Mouse (Mus musculus) MEL (cell line): ENCODE results near the gene Tfap2e. TPM values are rescaled to one million over a fixed set of nuclear protein-coding genes. Genes with fewer than 3 reads are reported as not detected.

ENCODE experiments used
- DNase-seq: peaks from one replicate; pipeline ENCODE4 v3.0.0; 2011; ENCODE audit warnings: low read depth, low spot score
- H3K27ac ChIP-seq: 2 replicates; pipeline ENCODE4 v1.5.1; 2012; ENCODE audit warnings: low read depth, mild to moderate bottlenecking, control low read depth, low read length, moderate library complexity; ENCODE audit not compliant: control insufficient read depth
- H3K27me3 ChIP-seq, 2 experiments: fragments of 150-350 bp in 1 of 2; sonication (generic) in 1 of 2; 2 replicates each; pipeline ENCODE4 v1.6.1; 2012; ENCODE audit warnings: low read length in 2 of 2, mild to moderate bottlenecking in 2 of 2, improper control_type of control experiment in 1 of 2, moderate library complexity in 1 of 2; ENCODE audit not compliant: insufficient read depth in 2 of 2, control insufficient read depth in 1 of 2
- H3K36me3 ChIP-seq, 2 experiments: 2 replicates each; pipeline ENCODE4 v1.6.1; 2012 to 2014; ENCODE audit warnings: low read length in 2 of 2, improper control_type of control experiment in 1 of 2, inconsistent platforms in 1 of 2, mild to moderate bottlenecking in 1 of 2; ENCODE audit not compliant: insufficient read depth in 2 of 2, control insufficient read depth in 1 of 2
- H3K4me1 ChIP-seq, 2 experiments: fragments of 150-350 bp in 1 of 2; sonication (generic) in 1 of 2; 2 replicates each; pipeline ENCODE4 v1.6.1; 2012; ENCODE audit warnings: low read length in 2 of 2, improper control_type of control experiment in 1 of 2, mild to moderate bottlenecking in 1 of 2; ENCODE audit not compliant: insufficient read depth in 2 of 2, control insufficient read depth in 1 of 2
- H3K4me3 ChIP-seq, 2 experiments: fragments of 150-350 bp in 1 of 2; sonication (generic) in 1 of 2; 2 replicates each; pipeline ENCODE4 v1.5.1; 2012; ENCODE audit warnings: low read depth in 2 of 2, low read length in 2 of 2, mild to moderate bottlenecking in 2 of 2, moderate library complexity in 2 of 2, control low read depth in 1 of 2, improper control_type of control experiment in 1 of 2; ENCODE audit not compliant: control insufficient read depth in 1 of 2, insufficient read depth in 1 of 2
- H3K79me2 ChIP-seq: 2 replicates; pipeline ENCODE4 v1.6.1; 2012; ENCODE audit warnings: mild to moderate bottlenecking, low read length, moderate library complexity; ENCODE audit not compliant: control insufficient read depth, poor library complexity, insufficient read depth
- H3K9ac ChIP-seq: 2 replicates; pipeline ENCODE4 v1.6.1; 2012; ENCODE audit warnings: low read depth, mild to moderate bottlenecking, control low read depth, low read length, moderate library complexity; ENCODE audit not compliant: control insufficient read depth, poor library complexity, severe bottlenecking
- H3K9me3 ChIP-seq: fragments of 150-350 bp; sonication (generic); replicated peaks from 2 replicates; pipeline ENCODE4 v1.6.1; 2012; ENCODE audit warnings: mild to moderate bottlenecking, low read length, improper control_type of control experiment, moderate library complexity; ENCODE audit not compliant: insufficient read depth
- BHLHE40 ChIP-seq: IDR thresholded peaks from 2 replicates; pipeline ENCODE4 v1.6.1; 2012; ENCODE audit warnings: low read depth, mild to moderate bottlenecking, inconsistent platforms, low read length, improper control_type of control experiment, borderline replicate concordance
- CHD2 ChIP-seq: IDR thresholded peaks from 2 replicates; pipeline ENCODE4 v1.6.1; 2011; ENCODE audit warnings: low read length, improper control_type of control experiment
- CTCF ChIP-seq, 3 experiments: IDR thresholded peaks in 2 of 3; conservative IDR thresholded peaks in 1 of 3; 2 replicates each; pipeline ENCODE4 v1.5.1; 2011 to 2012; ENCODE audit warnings: low read length in 3 of 3, low read depth in 2 of 3, mild to moderate bottlenecking in 2 of 3, improper control_type of control experiment in 1 of 3, inconsistent platforms in 1 of 3, mixed read lengths in 1 of 3, moderate library complexity in 1 of 3; ENCODE audit not compliant: control insufficient read depth in 1 of 3, insufficient read depth in 1 of 3, poor library complexity in 1 of 3, severe bottlenecking in 1 of 3
- E2F4 ChIP-seq: IDR thresholded peaks from 2 replicates; pipeline ENCODE4 v1.6.1; 2011; ENCODE audit warnings: low read depth, low read length, improper control_type of control experiment, borderline replicate concordance
- ELF1 ChIP-seq: IDR thresholded peaks from 2 replicates; pipeline ENCODE4 v1.6.1; 2014; ENCODE audit warnings: low read depth, mild to moderate bottlenecking, inconsistent platforms, low read length, improper control_type of control experiment, moderate library complexity
- ETS1 ChIP-seq: IDR thresholded peaks from 2 replicates; pipeline ENCODE4 v1.6.1; 2012; ENCODE audit warnings: low read depth, mild to moderate bottlenecking, inconsistent platforms, low read length, improper control_type of control experiment, moderate library complexity
- GABPA ChIP-seq: IDR thresholded peaks from 2 replicates; pipeline ENCODE4 v1.6.1; 2012; ENCODE audit warnings: low read depth, mild to moderate bottlenecking, inconsistent platforms, low read length, improper control_type of control experiment, moderate library complexity
- GATA1 ChIP-seq: IDR thresholded peaks from 2 replicates; pipeline ENCODE4 v1.6.1; 2011; ENCODE audit warnings: low read depth, low read length, improper control_type of control experiment
- HCFC1 ChIP-seq: IDR thresholded peaks from 2 replicates; pipeline ENCODE4 v1.6.1; 2012; ENCODE audit warnings: low read depth, mild to moderate bottlenecking, inconsistent platforms, low read length, improper control_type of control experiment, moderate library complexity
- JUND ChIP-seq: IDR thresholded peaks from 2 replicates; pipeline ENCODE4 v1.6.1; 2011; ENCODE audit warnings: low read depth, mild to moderate bottlenecking, improper control_type of control experiment, low read length
- KAT2A ChIP-seq: conservative IDR thresholded peaks from 2 replicates; pipeline ENCODE4 v1.6.1; 2012; ENCODE audit warnings: low read depth, low read length, improper control_type of control experiment, inconsistent platforms
- MAFK ChIP-seq: IDR thresholded peaks from 2 replicates; pipeline ENCODE4 v1.6.1; 2011; ENCODE audit warnings: low read depth, mild to moderate bottlenecking, low read length, improper control_type of control experiment, borderline replicate concordance
- MAX ChIP-seq: IDR thresholded peaks from 2 replicates; pipeline ENCODE4 v1.6.1; 2011; ENCODE audit warnings: low read length, improper control_type of control experiment
- MAZ ChIP-seq: IDR thresholded peaks from 2 replicates; pipeline ENCODE4 v1.6.1; 2012; ENCODE audit warnings: low read depth, mild to moderate bottlenecking, inconsistent platforms, low read length, improper control_type of control experiment
- MXI1 ChIP-seq: IDR thresholded peaks from 2 replicates; pipeline ENCODE4 v1.6.1; 2011; ENCODE audit warnings: mild to moderate bottlenecking, low read depth, low read length, improper control_type of control experiment
- MYB ChIP-seq: IDR thresholded peaks from 2 replicates; pipeline ENCODE4 v1.6.1; 2011; ENCODE audit warnings: mild to moderate bottlenecking, low read depth, low read length, improper control_type of control experiment
- MYC ChIP-seq: IDR thresholded peaks from 2 replicates; pipeline ENCODE4 v1.6.1; 2011; ENCODE audit warnings: low read depth, mild to moderate bottlenecking, low read length, improper control_type of control experiment, moderate library complexity
- NELFE ChIP-seq: IDR thresholded peaks from 2 replicates; pipeline ENCODE4 v1.6.1; 2011; ENCODE audit warnings: low read depth, low read length, improper control_type of control experiment
- NRF1 ChIP-seq: IDR thresholded peaks from 2 replicates; pipeline ENCODE4 v1.6.1; 2014; ENCODE audit warnings: low read depth, mild to moderate bottlenecking, inconsistent platforms, low read length, improper control_type of control experiment, moderate library complexity; ENCODE audit not compliant: poor library complexity, insufficient read depth, severe bottlenecking
- POLR2A ChIP-seq, 2 experiments: IDR thresholded peaks; 2 replicates each; pipeline ENCODE4 v1.6.1; 2011 to 2012; ENCODE audit warnings: low read length in 2 of 2, mild to moderate bottlenecking in 2 of 2, control low read depth in 1 of 2, improper control_type of control experiment in 1 of 2, low read depth in 1 of 2, moderate library complexity in 1 of 2; ENCODE audit not compliant: control insufficient read depth in 1 of 2, insufficient read depth in 1 of 2, poor library complexity in 1 of 2
- POLR2AphosphoS2 ChIP-seq: IDR thresholded peaks from 2 replicates; pipeline ENCODE4 v1.6.1; 2011; ENCODE audit warnings: low read length, improper control_type of control experiment
- POLR2AphosphoS5 ChIP-seq: IDR thresholded peaks from 2 replicates; pipeline ENCODE4 v1.6.1; 2012; ENCODE audit warnings: low read depth, borderline replicate concordance, mild to moderate bottlenecking, inconsistent platforms, low read length, moderate library complexity, mixed read lengths
- SIN3A ChIP-seq: IDR thresholded peaks from 2 replicates; pipeline ENCODE4 v1.6.1; 2012; ENCODE audit warnings: low read length, improper control_type of control experiment, inconsistent platforms
- SMC3 ChIP-seq: IDR thresholded peaks from 2 replicates; pipeline ENCODE4 v1.6.1; 2011; ENCODE audit warnings: low read depth, low read length, improper control_type of control experiment
- TAL1 ChIP-seq: IDR thresholded peaks from 2 replicates; pipeline ENCODE4 v1.6.1; 2012; ENCODE audit warnings: mild to moderate bottlenecking, inconsistent platforms, low read length, moderate library complexity, mixed read lengths
- TBP ChIP-seq: IDR thresholded peaks from 2 replicates; pipeline ENCODE4 v1.8.0; 2011; ENCODE audit warnings: low read depth, low read length, improper control_type of control experiment
- UBTF ChIP-seq: IDR thresholded peaks from 2 replicates; pipeline ENCODE4 v1.6.1; 2012; ENCODE audit warnings: low read depth, mild to moderate bottlenecking, inconsistent platforms, low read length, improper control_type of control experiment, moderate library complexity, borderline replicate concordance; ENCODE audit not compliant: insufficient read depth
- USF1 ChIP-seq: IDR thresholded peaks from 2 replicates; pipeline ENCODE4 v1.6.1; 2014; ENCODE audit warnings: low read depth, mild to moderate bottlenecking, inconsistent platforms, low read length, improper control_type of control experiment, moderate library complexity
- ZKSCAN1 ChIP-seq: IDR thresholded peaks from 2 replicates; pipeline ENCODE4 v1.6.1; 2012; ENCODE audit warnings: low read depth, mild to moderate bottlenecking, inconsistent platforms, low read length, improper control_type of control experiment, moderate library complexity
- ZMIZ1 ChIP-seq: IDR thresholded peaks from 2 replicates; pipeline ENCODE4 v1.6.1; 2012; ENCODE audit warnings: low read depth, mild to moderate bottlenecking, inconsistent platforms, low read length, improper control_type of control experiment, moderate library complexity
- ZNF384 ChIP-seq: IDR thresholded peaks from 2 replicates; pipeline ENCODE4 v1.6.1; 2012; ENCODE audit warnings: low read depth, mild to moderate bottlenecking, inconsistent platforms, low read length, improper control_type of control experiment
- polyA plus RNA-seq, 2 experiments: library from polyadenylated mRNA; stranded (reverse) in 1 of 2; unstranded in 1 of 2; fragments of >175 nt in 1 of 2; fragments of >200 nt in 1 of 2; gene quantifications; 2 replicates each; pipeline versions ENCODE4 v1.2.1 to v1.2.4; 2012; ENCODE audit warnings: low replicate concordance in 2 of 2, low read depth in 1 of 2; ENCODE audit not compliant: insufficient read length in 2 of 2, insufficient read depth in 1 of 2, missing spikeins in 1 of 2
- total RNA-seq: library from RNA; depleted of rRNA; stranded (reverse); fragments of 300-350 nt; gene quantifications from 2 replicates; pipeline ENCODE4 v1.2.3, GENCODE M21; 2012

The Tfap2e gene
- total and polyA plus RNA-seq, 3 experiments: 0.03 TPM; not detected in 2

DNA sequence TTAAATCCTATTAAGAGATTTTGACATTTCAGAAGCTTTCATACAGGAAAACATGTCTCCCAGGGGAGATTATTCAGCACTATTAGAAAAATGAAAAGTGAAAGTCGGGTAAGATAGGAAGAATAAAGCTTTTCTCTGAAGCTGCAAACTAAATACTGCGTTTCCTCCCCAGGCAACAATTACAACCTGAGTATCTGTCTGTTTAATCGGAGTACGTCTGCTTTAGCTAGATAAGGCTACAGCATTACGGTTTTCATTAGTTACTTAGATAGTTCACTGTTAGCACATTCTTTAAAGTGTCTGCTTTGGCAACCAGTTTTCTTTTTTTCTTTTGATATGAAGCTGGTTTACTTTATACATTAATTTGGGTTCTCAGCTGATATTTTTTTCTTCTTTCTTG lies 53.7 kb downstream of the Tfap2e start (continued):
- TF ChIP-seq E2F4: no peak
- no peak for TF ChIP-seq ZMIZ1
- TF ChIP-seq USF1: no peak
- peak; percentile 94 for TF ChIP-seq ETS1
- TF ChIP-seq GABPA: no peak
- no peak for TF ChIP-seq POLR2AphosphoS5
- peak; percentile 60; the same call in 1 of the 2 replicates for TF ChIP-seq BHLHE40
- peak; percentile 49; the same call in 1 of the 2 replicates for TF ChIP-seq HCFC1
- TF ChIP-seq CTCF (IDR thresholded peaks at IDR 0.05 in 2 of 3, conservative IDR thresholded peaks at IDR 0.05 in 1 of 3; ENCODE audit: control insufficient read depth in 1 of 3, insufficient read depth in 1 of 3, low read depth in 2 of 3, low read length in 3 of 3, poor library complexity in 1 of 3, severe bottlenecking in 1 of 3): no peak
- TF ChIP-seq NRF1: no peak
- TF ChIP-seq MXI1: peak; percentile 84

DNA sequence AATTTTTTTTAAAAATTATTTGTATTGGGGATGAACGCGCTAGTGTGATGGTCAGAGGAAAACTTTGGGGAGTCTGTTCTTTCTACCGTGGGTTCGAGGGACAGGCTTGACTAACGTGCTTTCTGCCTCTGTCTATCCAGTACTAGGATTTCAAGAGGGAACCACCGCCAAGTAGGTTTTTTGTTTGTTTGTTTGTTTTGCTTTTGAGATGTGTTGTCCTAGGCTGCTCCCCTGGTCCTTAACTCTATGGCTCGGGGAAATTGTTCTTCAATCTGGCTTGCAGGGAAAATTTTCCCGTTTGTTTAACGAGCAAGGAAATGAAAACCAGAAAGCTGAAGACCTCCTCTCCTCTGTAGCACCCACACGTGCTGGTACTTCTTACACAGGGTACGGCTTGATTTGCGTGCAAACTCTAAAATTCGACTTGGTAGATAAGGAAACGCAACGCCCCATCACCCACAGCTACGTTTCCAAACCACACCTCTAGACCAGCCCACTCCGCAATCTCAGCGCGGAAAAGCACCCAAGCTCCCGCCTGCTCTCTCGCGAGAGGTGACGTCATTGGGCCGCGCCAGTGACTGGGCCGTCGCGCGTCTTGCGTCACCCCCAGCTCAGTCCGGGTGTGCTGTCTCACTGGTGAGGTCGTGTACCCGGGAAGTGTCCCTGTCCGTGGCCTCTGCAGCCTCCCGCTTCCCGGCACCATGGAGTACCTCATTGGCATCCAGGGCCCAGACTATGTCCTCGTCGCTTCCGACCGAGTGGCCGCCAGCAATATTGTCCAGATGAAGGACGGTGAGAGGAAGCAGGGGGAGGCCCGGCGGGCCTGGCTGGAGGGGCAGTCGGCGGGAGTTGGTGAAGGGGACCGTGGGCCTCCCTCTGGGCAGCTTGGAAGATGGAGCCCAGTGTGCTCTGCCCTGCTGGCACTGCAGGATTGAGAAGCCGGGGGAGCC lies 58.7 kb downstream of the Tfap2e start, which contains the start of gene Psmb2:
TSS of gene Psmb2 (plus strand) at position 577 of the 950 bp plus-strand sequence.
- H3K27ac ChIP-seq: peak within 1 kb of the TSS; percentile 70
- H3K9ac ChIP-seq: peak within 1 kb of the TSS; percentile 96
- peaks cover 2 to 19% of the 10 kb centered on the region in 2 experiments; a peak in 2 of 4 replicates for H3K4me1 ChIP-seq
- H3K79me2 ChIP-seq: peaks cover 36% of the 10 kb centered on the region
- peaks cover 0 to 26% of the 10 kb centered on the region in 2 experiments; a peak in 2 of 4 replicates for H3K36me3 ChIP-seq
- H3K9me3 ChIP-seq: no peaks in the 10 kb centered on the region
- DNase-seq: peak; percentile 99
- H3K4me3 ChIP-seq: peak within 1 kb of the TSS; percentile 62 to 96
- no peaks in the 10 kb centered on the region; a peak in 1 of 4 replicates for H3K27me3 ChIP-seq
- TF ChIP-seq ETS1: peak; percentile 71; the same call in 1 of the 2 replicates
- no peak for TF ChIP-seq MYB
- TF ChIP-seq KAT2A: no peak; the same call in 1 of the 2 replicates
- TF ChIP-seq JUND: no peak
- peak; percentile 95 for TF ChIP-seq HCFC1
- no peak for TF ChIP-seq USF1
- TF ChIP-seq SIN3A: peak; percentile 94
- peak; percentile 100 for TF ChIP-seq CHD2
- TF ChIP-seq ZKSCAN1: no peak
- peak; percentile 89 for TF ChIP-seq GATA1
- TF ChIP-seq MAX: peak; percentile 93
- peak; percentile 78; the same call in 1 of the 2 replicates for TF ChIP-seq ELF1
- TF ChIP-seq MAZ: no peak
- TF ChIP-seq TAL1: no peak
- peak; percentile 89 for TF ChIP-seq NELFE
- peak; percentile 90 for TF ChIP-seq POLR2AphosphoS2
- TF ChIP-seq POLR2AphosphoS5: peak; percentile 76; the same call in 1 of the 2 replicates
- peak; percentile 89 for TF ChIP-seq MYC
- TF ChIP-seq ZNF384: no peak
- TF ChIP-seq POLR2A (IDR thresholded peaks at IDR 0.05; ENCODE audit: control insufficient read depth in 1 of 2, insufficient read depth in 1 of 2, low read depth in 1 of 2, low read length in 2 of 2, poor library complexity in 1 of 2): peak; percentile 60 to 92
- TF ChIP-seq SMC3: no peak
- peak; percentile 80; the same call in 1 of the 2 replicates for TF ChIP-seq BHLHE40
- no peak for TF ChIP-seq MAFK
- 0 out of 2 replicates have a peak, but pooled peaks have one; percentile 73 for TF ChIP-seq UBTF
- no peak for TF ChIP-seq E2F4
- TF ChIP-seq TBP: peak; percentile 90
- no peak for TF ChIP-seq NRF1
